Mouse (Mus musculus) kidney, postnatal 0 days (tissue): Measurements from ENCODE around the gene Kyat3. TPM values are rescaled to one million over a fixed set of nuclear protein-coding genes. Genes with fewer than 3 reads are reported as not detected.

Source experiments
- ATAC-seq: fragments of 200-750 bp; cut with Nextera tagmentation; replicated peaks from 2 replicates; pipeline ENCODE4 v1.8.0; 2017; ENCODE audit warnings: low read depth, moderate number of reproducible peaks, moderate TSS enrichment, moderate library complexity; ENCODE audit not compliant: low FRiP score
- DNase-seq: peaks from one replicate; pipeline ENCODE4 v3.0.0-alpha.2; 2016; ENCODE audit warnings: low spot score
- H3K27ac ChIP-seq: fragments of 300-500 bp; sonication (generic); 2 replicates; pipeline ENCODE4 v1.5.1; 2014; ENCODE audit warnings: mild to moderate bottlenecking
- H3K27me3 ChIP-seq: fragments of 300-500 bp; sonication (generic); 2 replicates; pipeline ENCODE4 v1.6.1; 2014; ENCODE audit warnings: low read length, mixed read lengths; ENCODE audit not compliant: insufficient read depth
- H3K36me3 ChIP-seq: fragments of 300-500 bp; sonication (generic); 2 replicates; pipeline ENCODE4 v1.6.1; 2014; ENCODE audit warnings: low read length, mixed read lengths; ENCODE audit not compliant: insufficient read depth
- H3K4me1 ChIP-seq: fragments of 300-500 bp; sonication (generic); replicated peaks from 2 replicates; pipeline ENCODE4 v1.6.1; 2014; ENCODE audit warnings: antibody characterized with exemption, low read length, mixed read lengths; ENCODE audit not compliant: insufficient read depth
- H3K4me2 ChIP-seq: fragments of 300-500 bp; sonication (generic); 2 replicates; pipeline ENCODE4 v1.6.1; 2014; ENCODE audit warnings: mild to moderate bottlenecking, low read length, moderate library complexity, mixed read lengths
- H3K4me3 ChIP-seq: fragments of 300-500 bp; sonication (generic); replicated peaks from 2 replicates; pipeline ENCODE4 v1.5.1; 2014; ENCODE audit warnings: low read depth, low read length
- H3K9ac ChIP-seq: fragments of 300-500 bp; sonication (generic); 2 replicates; pipeline ENCODE4 v1.6.1; 2014; ENCODE audit warnings: low read depth, low read length
- H3K9me3 ChIP-seq: fragments of 300-500 bp; sonication (generic); replicated peaks from 2 replicates; pipeline ENCODE4 v1.6.1; 2016; ENCODE audit warnings: low read length, inconsistent platforms, mixed read lengths
- CTCF ChIP-seq: IDR thresholded peaks from 2 replicates; pipeline ENCODE4 v1.5.1; 2016; ENCODE audit warnings: antibody characterized with exemption, low read depth, mild to moderate bottlenecking, moderate library complexity
- WGBS: fragments of 180-500 bp; shearing (Covaris S2); extraction: QIAGEN DNeasy Blood & Tissue Kit; methylation state at CpG from one replicate; pipeline ENCODE4 v1.1.7; 2014; 5-methylcytosine and 5-hydroxymethylcytosine counted together
- polyA plus RNA-seq: library from polyadenylated mRNA; unstranded; fragments of >200 nt; fragmentation: Nextera tagmentation; extraction: Ambion mirVana; gene quantifications from 2 replicates; pipeline ENCODE4 v1.2.1, GENCODE M21; 2015

Gene Kyat3
- polyA plus RNA-seq, 1 experiment from 2014 or later = 29.0 TPM

DNA sequence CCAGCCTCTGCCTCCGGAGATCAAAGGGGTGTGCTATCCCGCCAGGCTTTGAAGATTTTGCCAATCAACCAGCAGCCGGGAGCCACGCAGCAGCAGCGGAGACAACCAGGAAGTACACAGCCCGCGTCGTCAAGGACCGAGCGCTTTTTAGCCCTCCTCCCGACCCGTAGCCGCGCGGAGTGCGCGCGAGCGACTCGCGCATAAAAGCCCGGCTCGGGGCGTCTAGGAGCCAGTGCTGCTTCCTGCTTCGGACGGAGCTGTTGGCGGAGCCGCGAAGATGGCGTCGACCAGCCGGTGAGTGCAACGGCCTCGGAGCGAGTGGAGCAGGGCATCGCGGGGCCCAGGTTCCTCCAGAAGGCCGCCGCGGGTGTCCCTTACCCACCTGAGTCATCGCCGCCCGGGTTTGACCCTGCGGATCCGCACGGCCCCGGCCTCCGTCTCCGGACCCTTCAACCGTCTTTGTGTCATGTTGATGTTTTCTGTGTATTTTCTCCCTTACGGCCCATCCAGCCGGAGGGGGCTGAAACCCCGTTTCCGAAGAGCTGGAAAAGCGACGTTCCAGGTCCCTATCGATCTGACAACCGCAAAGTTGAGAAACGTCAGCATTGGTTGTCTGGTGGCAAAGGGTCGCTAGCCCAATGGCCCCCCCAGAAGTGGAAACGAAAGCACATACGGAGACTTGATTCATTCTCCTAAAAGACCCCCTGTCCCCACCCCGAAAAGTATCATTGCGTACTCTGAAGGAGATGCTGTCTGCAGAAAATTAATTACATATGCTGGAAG is 64.3 kb downstream of the Kyat3 start, which contains the start of gene Gtf2b:
Gene Gtf2b (plus strand): TSS at position 51 of the 783 bp plus-strand sequence.
- peak; percentile 100 for ATAC-seq
- TF ChIP-seq CTCF = 0 out of 2 replicates have a peak, but pooled peaks have one; percentile 7
- peak; percentile 95 for DNase-seq
- Histone ChIP-seq H3K27ac (peak within 1 kb of the TSS; percentile 79), H3K9me3 (no peaks in the 10 kb centered on the region), H3K4me2 (peak within 1 kb of the TSS; percentile 83), H3K27me3 (no peaks in the 10 kb centered on the region), H3K4me3 (peak within 1 kb of the TSS; percentile 96), H3K9ac (peak within 1 kb of the TSS; percentile 90), H3K4me1 (no peaks in the 10 kb centered on the region), H3K36me3 (no peaks in the 10 kb centered on the region)
- under 1% methylated on average over 64 of the region's 64 CpGs for WGBS

- no peaks in the 10 kb centered on the region for H3K4me1 ChIP-seq
- peak overlapping the region; percentile 96 for H3K4me3 ChIP-seq
- WGBS = 17% methylated on average over 10 of the region's 10 CpGs
- H3K27ac ChIP-seq = peak overlapping the region; percentile 79; the same call in 1 of the 2 replicates
- H3K9ac ChIP-seq = peak overlapping the region; percentile 90
- H3K27me3 ChIP-seq = no peaks in the 10 kb centered on the region
- TF ChIP-seq CTCF = no peak
- no peaks in the 10 kb centered on the region for H3K9me3 ChIP-seq
- H3K36me3 ChIP-seq = 0 out of 2 replicates have a peak, but pooled peaks cover under 1% of the 10 kb centered on the region
- ATAC-seq (no peak), DNase-seq (peak; percentile 18)
- peak overlapping the region; percentile 83 for H3K4me2 ChIP-seq
Measured at GRCm38 (mm10) chr3:142765778-142766165, 64.9 kb downstream of the Kyat3 start.

GRCm38 (mm10) chr3:142768498-142768897 is 67.6 kb downstream of the Kyat3 start:
- Histone ChIP-seq H3K9me3 (no peaks in the 10 kb centered on the region), H3K27me3 (no peaks in the 10 kb centered on the region), H3K27ac (no peak overlapping the region), H3K4me2 (no peak overlapping the region), H3K36me3 (0 out of 2 replicates have a peak, but pooled peaks cover 6% of the 10 kb centered on the region), H3K4me3 (no peak overlapping the region), H3K9ac (no peak overlapping the region), H3K4me1 (no peaks in the 10 kb centered on the region)
- no peak for ATAC-seq
- 94% methylated on average over 6 of the region's 6 CpGs for WGBS
- TF ChIP-seq CTCF = no peak
- no peak for DNase-seq

GRCm38 (mm10) chr3:142770518-142770917 is 69.7 kb downstream of the Kyat3 start:
- WGBS = 23% methylated on average over 1 of the region's 1 CpGs
- Histone ChIP-seq H3K9me3 (no peaks in the 10 kb centered on the region), H3K27ac (no peak overlapping the region), H3K9ac (no peak overlapping the region), H3K4me2 (no peak overlapping the region), H3K4me1 (no peaks in the 10 kb centered on the region), H3K36me3 (0 out of 2 replicates have a peak, but pooled peaks cover 11% of the 10 kb centered on the region), H3K4me3 (no peak overlapping the region), H3K27me3 (no peaks in the 10 kb centered on the region)
- no peak for DNase-seq
- TF ChIP-seq CTCF = no peak
- no peak for ATAC-seq

DNA sequence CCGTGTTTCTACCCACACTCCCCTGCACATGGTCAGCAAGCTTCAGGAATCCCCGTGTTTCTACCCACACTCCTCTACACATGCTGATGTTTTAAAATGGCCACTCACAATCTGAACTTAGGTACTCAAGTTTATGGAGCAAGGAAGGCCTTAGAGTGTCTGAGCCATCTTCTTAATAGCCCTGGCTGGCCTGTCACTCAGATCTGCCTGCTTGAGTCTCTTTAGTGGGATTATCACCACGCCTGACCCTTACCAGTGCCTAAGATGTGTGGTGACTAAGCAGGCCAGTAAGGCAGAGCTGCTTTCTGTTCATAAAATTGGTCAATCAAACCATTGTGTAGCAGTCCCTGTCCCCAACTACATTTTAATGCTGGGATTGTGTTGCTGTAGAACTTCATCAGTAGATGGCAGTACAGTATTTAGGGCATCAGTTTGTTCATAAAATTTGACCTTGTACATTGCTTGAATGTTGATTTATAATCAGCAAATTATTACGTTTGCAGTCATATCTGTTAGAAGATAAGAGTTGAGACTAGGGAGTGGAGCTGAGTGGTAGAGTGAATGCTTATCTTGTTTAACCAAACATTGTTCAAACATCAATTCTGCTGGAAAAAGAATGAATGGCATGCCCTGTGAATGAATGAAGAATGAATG is 72.8 kb downstream of the Kyat3 start:
- ATAC-seq (no peak), DNase-seq (no peak)
- 0 out of 2 replicates have a peak, but pooled peaks cover 20% of the 10 kb centered on the region for H3K36me3 ChIP-seq

GRCm38 (mm10) chr3:142777227-142777626 is 76.4 kb downstream of the Kyat3 start:
- WGBS = 82% methylated on average over 3 of the region's 3 CpGs
- H3K36me3 ChIP-seq = peaks cover 45% of the 10 kb centered on the region; the same call in 1 of the 2 replicates
- ATAC-seq = no peak

More for the DNA sequence above, 72.8 kb downstream of the Kyat3 start:
- Histone ChIP-seq H3K27me3 (no peaks in the 10 kb centered on the region), H3K9ac (no peak overlapping the region), H3K4me3 (no peak overlapping the region), H3K4me2 (no peak overlapping the region), H3K9me3 (no peaks in the 10 kb centered on the region), H3K4me1 (no peaks in the 10 kb centered on the region), H3K27ac (no peak overlapping the region)
- 73% methylated on average over 4 of the region's 4 CpGs for WGBS
- peak; percentile 48; the same call in 1 of the 2 replicates for TF ChIP-seq CTCF

More at GRCm38 (mm10) chr3:142777227-142777626, 76.4 kb downstream of the Kyat3 start:
- Histone ChIP-seq H3K27me3 (no peaks in the 10 kb centered on the region), H3K9ac (no peak overlapping the region), H3K4me2 (no peak overlapping the region), H3K9me3 (no peaks in the 10 kb centered on the region), H3K4me3 (no peak overlapping the region), H3K27ac (no peak overlapping the region), H3K4me1 (no peaks in the 10 kb centered on the region)
- TF ChIP-seq CTCF = no peak
- DNase-seq = no peak
